Mouse (Mus musculus) midbrain, embryonic 13.5 days (tissue): ENCODE results near the gene Slc22a12. TPM values are rescaled to one million over a fixed set of nuclear protein-coding genes. Genes with fewer than 3 reads are reported as not detected.

ENCODE experiments used
- ATAC-seq: fragments of 200-750 bp; cut with Nextera tagmentation; 2 replicates; pipeline ENCODE4 v1.8.0; 2017; ENCODE audit warnings: mild to moderate bottlenecking, moderate TSS enrichment, moderate library complexity
- H3K27ac ChIP-seq: fragments of 300-500 bp; sonication (generic); 2 replicates; pipeline ENCODE4 v1.5.1; 2015; ENCODE audit warnings: inconsistent platforms, mild to moderate bottlenecking, moderate library complexity
- H3K27me3 ChIP-seq: fragments of 300-500 bp; sonication (generic); 2 replicates; pipeline ENCODE4 v1.6.1; 2015; ENCODE audit warnings: mild to moderate bottlenecking, inconsistent platforms
- H3K36me3 ChIP-seq: fragments of 300-500 bp; sonication (generic); 2 replicates; pipeline ENCODE4 v1.6.1; 2015; ENCODE audit warnings: mild to moderate bottlenecking, inconsistent platforms
- H3K4me1 ChIP-seq: fragments of 300-500 bp; sonication (generic); replicated peaks from 2 replicates; pipeline ENCODE4 v1.6.1; 2015; ENCODE audit warnings: inconsistent platforms
- H3K4me2 ChIP-seq: fragments of 300-500 bp; sonication (generic); replicated peaks from 2 replicates; pipeline ENCODE4 v1.6.1; 2015; ENCODE audit warnings: moderate library complexity, mild to moderate bottlenecking, inconsistent platforms
- H3K4me3 ChIP-seq: fragments of 300-500 bp; sonication (generic); replicated peaks from 2 replicates; pipeline ENCODE4 v1.5.1; 2015; ENCODE audit warnings: mild to moderate bottlenecking, inconsistent platforms
- H3K9ac ChIP-seq: fragments of 300-500 bp; sonication (generic); replicated peaks from 2 replicates; pipeline ENCODE4 v1.6.1; 2015; ENCODE audit warnings: mild to moderate bottlenecking, inconsistent platforms
- H3K9me3 ChIP-seq: fragments of 300-500 bp; sonication (generic); 2 replicates; pipeline ENCODE4 v1.6.1; 2016; ENCODE audit warnings: mild to moderate bottlenecking, inconsistent platforms
- WGBS: fragments of 180-500 bp; shearing (Covaris S2); methylation state at CpG from one replicate; pipeline ENCODE4 v1.1.7; 2015; 5-methylcytosine and 5-hydroxymethylcytosine counted together
- polyA plus RNA-seq: library from polyadenylated mRNA; unstranded; fragments of >200 nt; fragmentation: Nextera tagmentation; extraction: Ambion mirVana; gene quantifications from 2 replicates; pipeline ENCODE4 v1.2.1, GENCODE M21; 2015

The Slc22a12 gene
- polyA plus RNA-seq, 1 experiment from 2014 or later, result not detected

DNA sequence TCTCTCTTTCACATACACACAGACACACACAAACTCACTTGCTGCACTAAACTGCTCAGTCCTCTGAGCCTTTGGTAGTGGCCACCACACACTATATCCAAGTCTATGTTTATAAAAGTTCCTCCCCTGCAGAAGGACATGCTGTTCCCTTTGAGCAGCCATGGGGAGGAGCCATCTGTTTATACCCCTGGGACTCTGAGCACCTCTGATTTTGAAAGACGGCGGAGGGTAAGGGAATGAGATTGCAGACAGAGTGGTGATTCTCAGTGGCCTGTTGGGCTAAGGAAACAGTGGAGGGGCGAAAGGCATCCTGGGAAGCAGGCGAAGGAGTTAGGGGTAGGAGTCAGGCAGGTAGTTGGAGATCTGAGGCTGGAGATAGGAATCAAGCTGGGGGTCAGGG is 3.2 kb downstream of the Slc22a12 start:
- ATAC-seq, result no peak
- Histone ChIP-seq H3K4me3 (no peak overlapping the region), H3K9ac (no peak overlapping the region), H3K4me1 (peaks cover 10% of the 10 kb centered on the region), H3K9me3 (no peaks in the 10 kb centered on the region), H3K27me3 (no peaks in the 10 kb centered on the region), H3K4me2 (no peak overlapping the region), H3K36me3 (no peaks in the 10 kb centered on the region), H3K27ac (no peak overlapping the region)
- 83% methylated on average over 4 of the region's 4 CpGs for WGBS

DNA sequence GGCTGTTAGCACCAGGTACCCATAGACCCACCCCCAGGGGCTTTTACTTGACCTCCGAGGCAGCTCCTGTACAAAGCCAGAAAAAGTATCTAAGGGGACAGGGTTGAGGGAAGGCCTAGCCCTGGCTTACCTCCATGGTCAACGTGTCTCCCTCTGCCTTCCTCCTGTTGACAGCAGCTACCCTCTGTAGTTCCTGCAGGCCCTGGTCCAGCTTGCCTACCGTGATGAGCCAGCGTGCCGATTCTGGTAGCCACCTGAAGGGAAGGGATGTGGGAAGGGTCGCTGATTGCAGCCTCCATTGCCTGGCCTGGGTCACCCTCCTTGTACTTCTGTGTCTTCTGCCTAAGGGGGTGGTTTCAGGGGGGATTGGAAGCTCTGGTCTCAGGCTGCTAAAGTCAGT is 4.3 kb downstream of the Slc22a12 start:
- Histone ChIP-seq H3K9ac (no peak overlapping the region), H3K9me3 (no peaks in the 10 kb centered on the region), H3K4me3 (no peak overlapping the region), H3K27me3 (no peaks in the 10 kb centered on the region), H3K4me2 (no peak overlapping the region), H3K36me3 (no peaks in the 10 kb centered on the region), H3K4me1 (peaks cover 17% of the 10 kb centered on the region), H3K27ac (no peak overlapping the region)
- WGBS, result 91% methylated on average over 6 of the region's 6 CpGs
- no peak for ATAC-seq

DNA sequence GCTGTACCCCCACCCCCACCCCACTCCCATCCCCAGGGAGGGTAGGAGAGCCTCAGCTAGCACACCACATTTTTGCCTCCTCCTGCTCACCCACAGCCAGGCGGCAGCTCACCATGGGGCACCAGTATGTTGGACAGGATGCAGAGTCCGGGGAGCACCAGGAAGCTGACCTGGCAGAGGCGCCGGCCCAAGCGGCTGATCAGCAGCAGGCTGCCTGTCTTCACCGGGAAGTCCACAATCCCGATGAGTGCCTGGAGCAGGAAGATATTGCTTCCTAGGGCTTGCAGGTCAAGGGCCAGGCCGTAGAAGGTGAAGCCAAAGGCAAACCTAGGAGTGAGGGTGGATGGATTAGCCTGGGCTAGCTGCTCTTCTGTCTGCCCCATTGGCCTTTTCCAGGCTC is 5.3 kb downstream of the Slc22a12 start:
- Histone ChIP-seq H3K27me3 (no peaks in the 10 kb centered on the region), H3K4me3 (no peak overlapping the region), H3K9ac (no peak overlapping the region), H3K36me3 (no peaks in the 10 kb centered on the region), H3K4me1 (peaks cover 27% of the 10 kb centered on the region), H3K27ac (no peak overlapping the region), H3K9me3 (no peaks in the 10 kb centered on the region), H3K4me2 (no peak overlapping the region)
- ATAC-seq, result no peak
- 74% methylated on average over 8 of the region's 8 CpGs for WGBS

DNA sequence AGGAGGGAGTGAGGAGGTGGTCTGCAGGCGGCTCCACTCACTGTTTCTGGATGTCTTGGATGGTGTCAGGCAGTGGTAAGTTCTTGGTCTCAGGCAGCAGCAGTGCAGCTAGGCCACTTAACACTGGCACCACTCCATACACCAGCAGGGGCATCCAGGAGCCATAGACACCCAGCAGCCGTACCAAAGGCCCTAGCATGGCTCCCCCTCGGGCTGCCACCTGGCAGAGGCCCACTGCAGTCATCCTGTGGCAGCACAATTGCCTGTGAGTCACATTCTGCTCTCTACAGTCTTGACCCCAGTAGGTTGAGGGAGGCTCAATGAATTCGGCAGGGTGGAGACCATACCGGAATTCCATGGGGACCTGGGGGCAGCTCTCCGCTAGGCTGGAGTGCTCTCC is 6.1 kb downstream of the Slc22a12 start:
- Histone ChIP-seq H3K27ac (no peak overlapping the region), H3K27me3 (no peaks in the 10 kb centered on the region), H3K4me2 (no peak overlapping the region), H3K9me3 (no peaks in the 10 kb centered on the region), H3K36me3 (0 out of 2 replicates have a peak, but pooled peaks cover 5% of the 10 kb centered on the region), H3K9ac (0 out of 2 replicates have a peak overlapping the region, but pooled peaks have one; percentile 19), H3K4me3 (no peak overlapping the region), H3K4me1 (peaks cover 35% of the 10 kb centered on the region)
- 72% methylated on average over 6 of the region's 6 CpGs for WGBS
- ATAC-seq, result no peak

DNA sequence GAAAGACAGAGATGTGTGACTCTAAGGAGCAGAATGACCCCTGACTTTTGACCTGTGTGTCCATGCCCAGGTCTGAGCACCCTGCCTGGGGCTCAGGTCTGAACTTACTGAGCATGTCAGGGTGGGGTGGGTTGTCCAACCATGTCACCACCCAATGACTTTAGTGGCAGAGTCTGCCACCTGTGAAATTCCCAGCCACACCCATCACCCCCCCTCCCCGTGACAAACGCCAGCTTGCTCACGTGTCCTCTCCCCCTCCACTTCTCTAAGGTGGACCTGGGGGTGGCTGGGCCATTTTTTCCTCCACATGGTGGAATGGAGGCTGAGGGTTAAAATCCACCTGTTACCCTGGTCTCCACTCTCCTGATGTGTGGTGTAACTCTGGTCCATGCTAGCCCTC is 6.6 kb downstream of the Slc22a12 start:
- H3K36me3 ChIP-seq, result 0 out of 2 replicates have a peak, but pooled peaks cover 5% of the 10 kb centered on the region
- H3K4me2 ChIP-seq, result no peak overlapping the region
- H3K9me3 ChIP-seq, result no peaks in the 10 kb centered on the region
- no peaks in the 10 kb centered on the region for H3K27me3 ChIP-seq
- peaks cover 40% of the 10 kb centered on the region for H3K4me1 ChIP-seq
- ATAC-seq, result no peak
- no peak overlapping the region for H3K4me3 ChIP-seq
- H3K9ac ChIP-seq, result no peak overlapping the region
- no peak overlapping the region for H3K27ac ChIP-seq
- WGBS, result 86% methylated on average over 3 of the region's 3 CpGs

DNA sequence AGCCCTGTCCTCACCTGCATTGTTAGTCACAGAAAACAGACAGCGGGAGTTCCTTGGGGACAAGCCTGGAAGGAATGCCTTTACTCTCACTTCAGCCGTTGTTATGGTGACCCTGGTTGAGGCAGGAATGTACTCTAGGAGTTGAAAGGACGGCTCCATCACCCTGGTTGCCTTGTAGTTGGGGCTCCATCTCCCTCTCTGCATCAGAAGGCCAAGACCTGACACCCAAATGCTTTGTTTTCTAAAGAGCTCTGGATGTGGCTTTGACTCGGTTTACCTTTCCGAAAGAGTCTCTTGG is 8.8 kb downstream of the Slc22a12 start:
- Histone ChIP-seq H3K27ac (0 out of 2 replicates have a peak overlapping the region, but pooled peaks have one; percentile 32), H3K27me3 (no peaks in the 10 kb centered on the region), H3K9ac (no peak overlapping the region), H3K4me3 (no peak overlapping the region), H3K4me2 (0 out of 2 replicates have a peak overlapping the region, but pooled peaks have one; percentile 7), H3K9me3 (no peaks in the 10 kb centered on the region), H3K36me3 (0 out of 2 replicates have a peak, but pooled peaks cover 5% of the 10 kb centered on the region), H3K4me1 (peaks cover 60% of the 10 kb centered on the region)
- WGBS, result 37% methylated on average over 5 of the region's 5 CpGs
- ATAC-seq, result no peak

DNA sequence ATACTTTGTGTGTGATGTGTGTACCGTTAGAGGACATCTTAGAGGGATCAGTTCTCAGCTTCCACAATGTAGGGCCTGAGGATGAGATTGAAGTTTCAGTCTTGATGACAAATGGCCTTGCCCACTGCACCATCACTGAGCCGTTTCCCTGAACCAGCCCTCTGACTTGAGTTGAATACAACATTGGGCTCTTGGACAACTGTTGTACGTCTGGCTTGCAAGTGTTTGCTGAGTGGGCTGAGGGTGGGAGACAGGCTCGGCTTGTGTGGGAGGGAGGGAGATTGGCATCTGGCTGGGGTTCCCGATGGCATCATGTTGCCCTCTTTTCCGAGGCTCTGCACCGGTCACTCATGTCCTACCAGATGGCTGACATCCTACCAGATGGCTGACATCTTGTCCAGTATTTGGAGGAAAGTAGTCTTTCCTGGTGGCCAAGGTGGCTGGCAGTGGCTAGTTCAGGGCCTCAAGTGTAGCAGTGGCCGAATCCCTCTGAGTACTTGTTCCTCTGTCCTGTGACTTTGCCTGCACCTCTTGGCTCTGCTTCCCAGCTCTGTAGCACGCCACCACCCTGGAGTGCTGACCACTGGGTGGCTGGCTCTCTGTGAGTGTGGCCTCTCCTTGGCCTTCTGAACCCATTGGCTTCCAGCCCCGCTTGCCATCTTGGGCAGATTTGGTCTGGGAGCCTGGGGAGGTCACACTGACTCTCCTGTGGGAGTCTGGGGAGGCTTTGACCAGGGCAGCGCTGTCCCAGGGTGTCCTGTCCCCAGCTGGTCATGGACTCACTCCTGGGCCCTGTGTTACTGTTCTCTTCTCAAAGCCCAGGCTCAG is 9.3 kb downstream of the Slc22a12 start:
- no peak overlapping the region for H3K4me3 ChIP-seq
- WGBS, result 74% methylated on average over 11 of the region's 11 CpGs
- no peak overlapping the region for H3K9ac ChIP-seq
- 0 out of 2 replicates have a peak overlapping the region, but pooled peaks have one; percentile 7 for H3K4me2 ChIP-seq
- H3K27me3 ChIP-seq, result no peaks in the 10 kb centered on the region
- H3K36me3 ChIP-seq, result 0 out of 2 replicates have a peak, but pooled peaks cover 6% of the 10 kb centered on the region
- 0 out of 2 replicates have a peak overlapping the region, but pooled peaks have one; percentile 32 for H3K27ac ChIP-seq
- no peak for ATAC-seq
- H3K4me1 ChIP-seq, result peaks cover 65% of the 10 kb centered on the region
- no peaks in the 10 kb centered on the region for H3K9me3 ChIP-seq

DNA sequence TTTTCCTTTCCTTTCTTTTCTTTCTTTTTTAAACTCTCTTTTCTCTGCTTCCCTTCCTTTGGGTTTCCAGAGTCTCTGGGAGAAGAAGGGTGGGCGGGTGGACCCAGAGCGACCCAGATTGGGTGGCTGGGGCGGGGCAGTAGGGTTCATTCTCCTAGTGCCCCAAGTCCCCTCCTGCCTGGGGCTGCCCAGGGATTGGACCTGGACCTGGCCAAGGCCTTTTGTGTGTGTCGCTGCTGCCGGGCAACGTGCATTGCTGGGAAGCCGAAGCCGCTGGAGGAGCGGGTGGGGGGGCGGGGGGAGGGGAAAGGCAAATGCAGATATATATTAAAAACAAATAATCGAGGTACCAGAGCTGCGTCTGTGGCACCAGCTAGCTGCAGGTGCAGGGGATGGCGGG is 10.2 kb downstream of the Slc22a12 start:
- H3K4me3 ChIP-seq, result peak overlapping the region; percentile 39; the same call in 1 of the 2 replicates
- H3K27ac ChIP-seq, result peak overlapping the region; percentile 78; the same call in 1 of the 2 replicates
- peaks cover 14% of the 10 kb centered on the region for H3K36me3 ChIP-seq
- WGBS, result 2% methylated on average over 13 of the region's 13 CpGs
- peak overlapping the region; percentile 69 for H3K9ac ChIP-seq
- H3K9me3 ChIP-seq, result no peaks in the 10 kb centered on the region
- no peaks in the 10 kb centered on the region for H3K27me3 ChIP-seq
- peaks cover 65% of the 10 kb centered on the region for H3K4me1 ChIP-seq
- peak overlapping the region; percentile 65 for H3K4me2 ChIP-seq
- ATAC-seq, result no peak

DNA sequence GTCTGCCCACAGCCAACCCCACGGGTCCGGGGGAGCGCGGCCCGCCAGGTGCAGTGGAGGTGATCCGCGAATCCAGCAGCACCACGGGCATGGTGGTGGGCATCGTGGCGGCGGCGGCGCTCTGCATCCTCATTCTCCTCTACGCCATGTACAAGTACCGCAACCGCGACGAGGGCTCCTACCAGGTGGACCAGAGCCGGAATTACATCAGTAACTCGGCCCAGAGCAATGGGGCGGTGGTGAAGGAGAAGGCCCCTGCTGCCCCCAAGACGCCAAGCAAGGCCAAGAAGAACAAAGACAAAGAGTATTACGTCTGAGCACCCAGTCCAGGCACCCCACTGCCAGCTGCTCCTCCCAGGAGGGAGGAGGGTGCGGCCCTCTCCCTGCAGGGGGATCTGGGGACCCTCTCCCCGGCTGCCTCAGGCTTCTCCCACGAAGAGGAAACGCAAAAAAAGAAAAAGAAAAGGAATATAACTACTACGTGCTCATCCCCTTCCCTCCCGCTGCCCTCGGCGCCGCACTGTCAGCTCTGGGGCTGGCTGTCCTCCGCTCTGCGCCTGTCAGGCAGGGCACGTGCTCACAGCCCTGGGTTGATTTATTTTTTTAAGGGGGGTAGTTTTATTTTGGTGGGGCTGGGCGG is 10.9 kb downstream of the Slc22a12 start:
- Histone ChIP-seq H3K4me2 (peak overlapping the region; percentile 65), H3K27ac (peak overlapping the region; percentile 78), H3K4me1 (peaks cover 62% of the 10 kb centered on the region), H3K36me3 (peaks cover 22% of the 10 kb centered on the region), H3K9me3 (no peaks in the 10 kb centered on the region), H3K4me3 (peak overlapping the region; percentile 39), H3K27me3 (no peaks in the 10 kb centered on the region), H3K9ac (peak overlapping the region; percentile 69)
- ATAC-seq, result peak; percentile 22; the same call in 1 of the 2 replicates
- WGBS, result 2% methylated on average over 36 of the region's 36 CpGs

DNA sequence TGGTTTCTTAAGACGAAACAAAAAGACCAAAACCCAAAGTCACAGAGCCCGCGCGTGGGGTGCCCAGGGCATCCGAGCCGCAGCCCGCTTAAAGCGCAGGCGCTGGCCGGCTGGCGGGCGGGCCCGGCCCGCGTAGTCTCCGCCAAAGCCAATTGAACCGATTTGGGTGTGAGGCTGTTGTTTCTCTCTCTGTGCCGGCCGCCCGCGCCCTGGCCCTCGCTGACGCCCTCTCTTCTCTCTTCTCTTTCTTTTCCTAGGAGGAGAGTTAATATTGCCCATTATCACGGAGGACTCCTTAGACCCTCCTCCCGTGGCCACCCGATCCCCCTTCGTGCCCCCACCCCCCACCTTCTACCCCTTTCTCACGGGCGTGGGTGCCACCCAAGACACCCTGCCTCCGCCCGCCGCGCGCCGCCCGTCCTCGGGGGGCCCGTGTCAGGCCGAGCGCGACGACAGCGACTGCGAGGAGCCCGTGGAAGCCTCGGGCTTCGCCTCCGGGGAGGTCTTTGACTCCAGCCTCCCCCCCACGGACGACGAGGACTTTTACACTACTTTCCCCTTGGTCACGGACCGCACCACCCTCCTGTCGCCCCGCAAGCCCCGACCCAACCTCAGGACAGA is 11.7 kb downstream of the Slc22a12 start:
- peaks cover 59% of the 10 kb centered on the region for H3K4me1 ChIP-seq
- H3K27me3 ChIP-seq, result no peaks in the 10 kb centered on the region
- H3K4me3 ChIP-seq, result peak overlapping the region; percentile 39
- peak overlapping the region; percentile 69 for H3K9ac ChIP-seq
- H3K36me3 ChIP-seq, result peaks cover 30% of the 10 kb centered on the region
- peak overlapping the region; percentile 65 for H3K4me2 ChIP-seq
- WGBS, result 2% methylated on average over 43 of the region's 56 CpGs
- ATAC-seq, result no peak
- no peaks in the 10 kb centered on the region for H3K9me3 ChIP-seq
- peak overlapping the region; percentile 78 for H3K27ac ChIP-seq

DNA sequence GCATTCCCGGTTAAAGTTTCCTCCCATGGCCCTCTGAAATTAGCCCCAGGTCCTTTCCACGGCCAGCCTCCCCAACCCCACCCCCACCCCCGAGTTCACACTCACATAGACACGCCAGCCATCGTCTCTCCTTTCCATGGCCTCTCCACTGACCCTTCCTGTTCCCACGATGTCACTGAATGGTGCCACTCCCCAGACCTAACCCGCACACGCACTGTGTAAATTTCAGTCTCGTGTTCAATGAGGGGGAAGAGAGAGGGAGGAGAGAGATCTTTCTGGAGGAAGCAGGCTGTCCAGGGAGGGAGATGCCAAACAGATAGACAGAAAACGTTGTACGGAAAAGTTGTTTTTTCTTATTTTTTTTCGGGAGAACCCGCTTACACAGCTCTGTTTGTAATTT is 12.5 kb downstream of the Slc22a12 start:
- H3K4me2 ChIP-seq, result peak overlapping the region; percentile 35
- H3K9me3 ChIP-seq, result no peaks in the 10 kb centered on the region
- H3K27me3 ChIP-seq, result no peaks in the 10 kb centered on the region
- peak overlapping the region; percentile 56; the same call in 1 of the 2 replicates for H3K27ac ChIP-seq
- peaks cover 35% of the 10 kb centered on the region for H3K36me3 ChIP-seq
- no peak overlapping the region; the same call in 1 of the 2 replicates for H3K9ac ChIP-seq
- H3K4me3 ChIP-seq, result no peak overlapping the region; the same call in 1 of the 2 replicates
- no peak for ATAC-seq
- WGBS, result 24% methylated on average over 13 of the region's 13 CpGs
- peaks cover 59% of the 10 kb centered on the region for H3K4me1 ChIP-seq
